Mouse (Mus musculus) heart, adult 8-10 months (tissue): ENCODE measurements around the gene Thbs3. TPM values are rescaled to one million over a fixed set of nuclear protein-coding genes. Genes with fewer than 3 reads are reported as not detected.
"Not testable (repeated sequence)": the region's sequence is repeated elsewhere in the genome, so short reads cannot be mapped to it uniquely, and the experiment has no call there.

Source experiments
- DNase-seq: peaks from one replicate; pipeline ENCODE4 v3.0.0; 2022; ENCODE audit warnings: low spot score
- total RNA-seq, 4 experiments: library from RNA; stranded (reverse); gene quantifications; 2 replicates each; pipeline ENCODE4 v1.2.4; 2022

Thbs3 gene
- total RNA-seq, 4 experiments from 2014 or later: 3.2 to 9.8 (median 4.0) TPM

- peak; percentile 87 for DNase-seq
These were observed 18.8 kb upstream of the Thbs3 start for GRCm38 (mm10) chr3:89195979-89196877.

GRCm38 (mm10) chr3:89199839-89200238, 15.1 kb upstream of the Thbs3 start:
- DNase-seq: no peak

GRCm38 (mm10) chr3:89202253-89203141, 12.5 kb upstream of the Thbs3 start, which contains the start of gene Gba:
TSS of gene Gba (plus strand) at chr3:89202928.
- DNase-seq: peak; percentile 87

GRCm38 (mm10) chr3:89203142-89203514, 11.9 kb upstream of the Thbs3 start:
- no peak for DNase-seq

- DNase-seq: no peak
These were observed 8.9 kb upstream of the Thbs3 start for GRCm38 (mm10) chr3:89206079-89206478.

GRCm38 (mm10) chr3:89206695-89207094, 8.3 kb upstream of the Thbs3 start:
- DNase-seq: no peak

- DNase-seq: no peak
These were observed 6.8 kb upstream of the Thbs3 start for GRCm38 (mm10) chr3:89208075-89208657.

- no peak for DNase-seq
These were observed 6.2 kb upstream of the Thbs3 start for GRCm38 (mm10) chr3:89208736-89209135.

GRCm38 (mm10) chr3:89209731-89210130, 5.2 kb upstream of the Thbs3 start:
- DNase-seq: no peak

- DNase-seq: no peak
These were observed 4.8 kb upstream of the Thbs3 start for GRCm38 (mm10) chr3:89210162-89210561.

- DNase-seq: no peak
These were observed 4.2 kb upstream of the Thbs3 start for GRCm38 (mm10) chr3:89210731-89211130.

- DNase-seq: peak; percentile 93
These were observed 1.0 kb upstream of the Thbs3 start for GRCm38 (mm10) chr3:89213803-89214530.

GRCm38 (mm10) chr3:89215853-89216252, 873 bp downstream of the Thbs3 start:
- peak; percentile 84 for DNase-seq

GRCm38 (mm10) chr3:89216407-89216806, 1.4 kb downstream of the Thbs3 start:
- not testable (repeated sequence) for DNase-seq

- DNase-seq: no peak
These were observed 3.3 kb downstream of the Thbs3 start for GRCm38 (mm10) chr3:89218271-89218670.

- no peak for DNase-seq
These were observed 4.6 kb downstream of the Thbs3 start for GRCm38 (mm10) chr3:89219546-89219945.

- no peak for DNase-seq
These were observed 6.2 kb downstream of the Thbs3 start for GRCm38 (mm10) chr3:89221167-89221566.

GRCm38 (mm10) chr3:89224796-89225195, 9.8 kb downstream of the Thbs3 start:
- no peak for DNase-seq

GRCm38 (mm10) chr3:89225321-89225815, 10.4 kb downstream of the Thbs3 start:
- DNase-seq: no peak

- DNase-seq: no peak
These were observed 10.9 kb downstream of the Thbs3 start for GRCm38 (mm10) chr3:89225918-89226317.

- DNase-seq: no peak
These were observed 11.4 kb downstream of the Thbs3 start for GRCm38 (mm10) chr3:89226361-89226760.
